Mouse (Mus musculus) 3134 (cell line): Measurements from ENCODE around the gene Kpna1.
"Not testable (repeated sequence)": the region's sequence is repeated elsewhere in the genome, so short reads cannot be mapped to it uniquely, and the experiment has no call there.

Experiments used
- DNase-seq: peaks from one replicate; pipeline ENCODE4 v3.0.0-alpha.2; 2011; ENCODE audit warnings: low spot score; ENCODE audit not compliant: insufficient read length; ENCODE audit errors: extremely low read depth

Gene Kpna1

DNA sequence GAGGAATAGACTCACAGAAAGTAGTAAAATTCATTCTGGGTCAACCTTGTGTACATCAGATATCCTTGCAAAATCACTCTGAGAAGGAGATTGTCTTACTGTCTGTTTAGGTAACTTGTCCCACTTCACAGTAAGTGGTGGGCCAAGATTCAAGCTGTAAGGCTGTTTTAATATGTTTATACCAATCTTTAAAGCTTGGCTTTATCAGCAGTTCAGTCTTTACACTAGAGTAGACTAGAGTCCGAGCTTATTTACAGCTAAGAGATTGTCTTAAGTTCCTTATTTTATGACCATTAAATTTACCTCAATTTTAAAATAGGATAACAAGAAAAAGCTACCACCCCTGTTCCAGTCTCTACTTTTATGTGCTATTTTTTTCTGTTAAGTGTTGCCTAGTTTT is 9.4 kb downstream of the Kpna1 start:
- no peak for DNase-seq

- no peak for DNase-seq
These were observed 13.8 kb downstream of the Kpna1 start for GRCm38 (mm10) chr16:35992391-35992790.

GRCm38 (mm10) chr16:35993316-35993715 is 14.8 kb downstream of the Kpna1 start:
- DNase-seq: no peak

DNA sequence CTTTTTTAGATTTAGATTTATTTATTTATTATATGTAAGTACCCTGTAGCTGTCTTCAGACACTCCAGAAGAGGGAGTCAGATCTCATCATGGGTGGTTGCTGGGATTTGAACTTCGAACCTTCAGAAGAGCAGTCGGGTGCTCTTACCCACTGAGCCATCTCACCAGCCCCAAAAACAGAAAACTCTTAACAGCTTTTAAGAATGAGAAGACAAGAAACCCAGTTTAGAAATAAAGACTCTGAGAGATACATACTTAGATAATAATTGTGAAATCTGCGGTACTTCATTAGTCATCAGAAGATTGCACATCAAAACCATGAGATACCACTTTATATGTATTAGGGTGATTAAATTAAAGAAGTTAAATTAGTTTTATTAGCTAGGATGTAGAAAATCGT is 20.3 kb downstream of the Kpna1 start:
- not testable (repeated sequence) for DNase-seq

- no peak for DNase-seq
These were observed 29.8 kb downstream of the Kpna1 start for GRCm38 (mm10) chr16:36008396-36008795.

DNA sequence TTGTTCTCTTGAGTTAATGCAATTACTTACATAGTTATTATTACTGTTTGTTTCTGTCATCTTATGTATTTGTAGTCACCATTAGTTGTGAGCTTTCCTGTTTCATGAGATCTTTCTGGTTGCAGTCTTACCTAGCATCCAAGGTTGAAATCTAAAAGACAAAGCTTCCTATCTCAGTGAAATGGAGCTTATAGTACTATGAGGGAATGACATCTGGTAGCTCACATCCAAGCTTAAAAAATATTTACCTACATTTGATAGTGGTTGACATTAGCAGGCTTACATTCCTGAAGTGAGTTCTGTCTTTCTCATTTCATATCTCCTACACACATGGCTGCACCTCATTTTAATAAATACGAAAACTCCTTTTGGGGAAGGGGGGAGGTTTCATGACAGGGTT is 37.8 kb downstream of the Kpna1 start:
- no peak for DNase-seq

GRCm38 (mm10) chr16:36028120-36028519 is 49.6 kb downstream of the Kpna1 start:
- DNase-seq: not testable (repeated sequence)

DNA sequence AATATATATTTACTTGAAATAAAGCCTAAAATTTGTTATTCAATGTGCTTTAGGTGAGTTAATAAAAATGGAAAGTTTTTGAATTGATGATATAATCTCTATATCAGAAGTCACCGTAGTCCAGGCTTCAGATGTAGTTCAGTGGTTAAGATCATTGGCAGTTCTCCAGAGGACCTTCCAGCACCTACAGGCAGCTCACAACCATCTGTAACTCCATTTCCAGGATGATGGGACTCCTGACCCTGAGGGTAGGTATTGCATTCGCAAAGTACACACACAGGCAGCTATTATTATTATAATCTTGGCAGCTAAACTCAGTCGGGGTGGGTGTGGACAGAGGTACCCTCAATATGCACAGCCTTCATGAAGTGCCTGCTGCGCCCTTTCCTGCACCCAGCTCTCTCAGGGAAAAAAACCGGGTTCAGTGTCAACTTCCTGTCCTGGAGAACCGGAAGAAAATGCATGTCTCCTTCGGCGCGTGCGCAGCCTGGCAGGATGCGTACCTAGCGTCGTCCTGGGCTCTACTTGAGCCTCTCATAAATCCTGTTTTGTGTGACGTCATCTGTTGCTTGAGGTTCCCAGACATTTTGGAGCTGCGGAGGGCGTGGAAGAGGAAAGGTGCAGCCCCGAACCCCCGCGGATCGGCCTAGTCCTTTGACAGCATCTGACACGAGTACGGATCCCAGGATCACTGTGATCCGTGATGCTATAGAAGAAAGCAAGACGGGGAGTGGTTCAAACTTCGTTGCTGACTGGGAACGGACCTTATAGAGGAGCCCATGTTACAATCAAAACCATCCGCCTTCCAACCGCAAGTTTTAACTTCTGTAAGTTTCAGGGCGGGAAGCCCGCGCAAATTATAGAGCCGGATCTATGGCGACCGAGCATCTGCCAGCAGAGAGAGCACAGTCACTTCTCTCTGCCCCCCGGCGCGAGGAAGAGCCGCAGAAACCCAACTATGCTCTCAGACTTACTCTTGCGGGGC is 62.4 kb downstream of the Kpna1 start, which contains the start of gene Wdr5b:
Gene Wdr5b, plus strand, starts transcription at position 551 of the 985 bp plus-strand sequence.
- DNase-seq: peak; percentile 90

- DNase-seq: no peak
These were observed 63.1 kb downstream of the Kpna1 start for GRCm38 (mm10) chr16:36041625-36042020.

GRCm38 (mm10) chr16:36043073-36043472 is 64.5 kb downstream of the Kpna1 start:
- DNase-seq: no peak

DNA sequence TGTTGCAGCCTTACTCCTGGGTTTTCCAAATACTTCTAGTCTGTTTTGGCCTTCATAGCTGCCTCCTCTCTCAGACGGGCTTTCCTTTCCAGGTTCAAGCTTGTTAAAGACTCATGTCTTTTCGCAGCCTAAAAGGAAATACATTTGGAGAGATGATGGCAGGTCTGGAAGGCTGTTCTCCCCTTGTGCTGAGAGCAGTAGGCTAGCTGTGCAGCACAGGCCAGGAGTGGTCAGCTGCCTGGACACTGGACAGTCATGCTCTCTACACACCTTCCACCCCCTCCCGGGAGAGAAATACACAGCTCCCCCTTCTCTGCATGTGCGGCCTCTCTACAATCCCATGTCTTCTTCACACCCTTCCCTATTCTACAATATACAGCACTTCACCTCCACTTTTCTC is 65.4 kb downstream of the Kpna1 start:
- no peak for DNase-seq

GRCm38 (mm10) chr16:36047538-36047937 is 69.0 kb downstream of the Kpna1 start:
- DNase-seq: no peak

DNA sequence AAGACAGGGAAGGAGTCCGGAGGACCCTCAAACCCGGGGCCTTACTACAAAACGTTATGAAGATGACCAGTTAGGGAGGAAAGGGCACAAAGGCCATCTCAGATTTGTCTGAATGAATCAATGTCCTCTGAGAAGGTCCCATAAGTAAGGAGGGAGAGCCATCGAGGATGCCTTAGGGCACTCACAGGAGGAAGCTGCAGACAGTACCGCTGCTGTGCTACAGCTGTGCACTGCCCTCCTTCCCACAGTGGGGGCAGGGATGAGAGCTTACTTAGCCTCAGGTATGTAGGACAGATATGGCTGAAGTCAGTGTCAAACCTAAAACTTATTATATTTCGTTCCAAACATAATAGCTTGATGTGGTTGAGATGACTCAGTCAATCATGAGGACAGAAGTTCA is 72.9 kb downstream of the Kpna1 start:
- DNase-seq: no peak

DNA sequence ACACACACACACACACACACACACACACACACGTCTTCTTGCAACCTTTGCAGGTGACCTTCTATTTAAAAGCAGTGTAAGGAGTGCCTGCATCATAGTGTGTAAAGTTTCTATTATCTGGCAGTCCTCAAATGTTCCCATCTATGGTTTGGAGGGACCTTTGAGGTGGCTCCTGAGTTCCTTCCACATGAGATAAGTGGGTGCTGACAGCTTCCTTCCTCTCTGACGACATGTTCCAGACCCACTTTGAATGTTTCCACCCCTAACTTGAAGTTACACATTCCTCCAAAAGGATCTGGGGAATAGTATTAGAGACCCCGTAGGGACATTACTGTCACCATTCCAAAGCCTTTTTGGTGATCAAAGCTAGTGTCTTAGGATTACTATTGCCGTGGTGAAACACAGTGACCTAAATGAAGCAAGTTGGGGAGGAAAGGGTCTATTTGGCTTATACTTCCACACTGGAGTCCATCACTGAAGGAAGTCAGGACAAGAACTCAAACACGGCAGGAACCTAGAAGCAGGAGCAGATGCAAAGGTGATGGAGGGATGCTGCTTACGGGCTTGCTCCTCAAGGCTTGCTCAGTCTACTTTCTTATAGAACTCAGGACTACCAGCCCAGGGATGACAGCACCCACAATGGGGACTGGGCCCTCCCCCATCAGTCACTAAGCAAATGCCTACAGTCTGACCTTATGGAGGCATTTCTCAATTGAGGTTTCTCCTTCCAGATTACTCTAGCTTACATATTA is 75.2 kb downstream of the Kpna1 start:
- no peak for DNase-seq

- no peak for DNase-seq
These were observed 76.4 kb downstream of the Kpna1 start for GRCm38 (mm10) chr16:36054920-36055319.

GRCm38 (mm10) chr16:36056416-36056815 is 77.9 kb downstream of the Kpna1 start:
- DNase-seq: no peak

- no peak for DNase-seq
These were observed 79.5 kb downstream of the Kpna1 start for GRCm38 (mm10) chr16:36057933-36058475.

- not testable (repeated sequence) for DNase-seq
These were observed 84.0 kb downstream of the Kpna1 start for GRCm38 (mm10) chr16:36062534-36062933.

GRCm38 (mm10) chr16:36063315-36063714 is 84.8 kb downstream of the Kpna1 start:
- no peak for DNase-seq

DNA sequence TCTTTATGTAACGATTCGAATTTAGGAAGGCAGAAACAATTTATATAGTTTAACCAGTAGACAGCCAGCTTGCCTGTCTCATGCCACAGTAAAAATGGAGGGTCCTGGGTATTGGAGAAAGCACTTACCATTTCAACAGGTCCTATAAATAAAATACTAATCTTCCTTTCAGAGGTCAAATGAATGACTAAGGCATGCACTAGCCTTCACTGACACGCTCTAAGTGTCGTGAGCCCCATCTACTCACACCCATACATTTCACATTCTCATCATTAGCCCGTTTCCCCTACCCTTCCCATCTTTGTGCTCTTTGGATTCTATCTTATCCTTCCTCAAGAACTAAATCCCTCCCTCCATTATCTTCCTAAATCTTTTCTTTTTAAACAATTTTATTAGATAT is 86.4 kb downstream of the Kpna1 start:
- DNase-seq: no peak

DNA sequence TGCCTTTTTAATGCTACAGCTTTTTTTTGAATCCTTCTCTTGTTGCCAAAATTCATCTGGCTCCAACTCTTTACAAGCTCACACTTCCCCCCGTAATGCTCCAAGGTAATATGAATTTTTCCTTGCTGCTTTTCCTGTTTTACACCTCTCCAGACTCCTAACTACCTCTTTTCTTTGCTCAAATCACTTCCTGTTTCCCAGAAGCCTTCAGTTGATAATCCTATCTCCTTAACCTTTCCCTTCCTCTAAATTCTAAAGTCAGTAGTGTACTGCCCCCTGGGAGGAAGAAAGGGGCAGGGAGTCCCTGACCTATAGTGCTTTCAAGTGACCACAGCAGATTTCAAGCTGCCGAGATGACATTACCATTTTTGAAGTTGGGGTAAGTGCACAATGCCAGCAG is 89.1 kb downstream of the Kpna1 start:
- DNase-seq: no peak
